In the genomic region with DNA sequence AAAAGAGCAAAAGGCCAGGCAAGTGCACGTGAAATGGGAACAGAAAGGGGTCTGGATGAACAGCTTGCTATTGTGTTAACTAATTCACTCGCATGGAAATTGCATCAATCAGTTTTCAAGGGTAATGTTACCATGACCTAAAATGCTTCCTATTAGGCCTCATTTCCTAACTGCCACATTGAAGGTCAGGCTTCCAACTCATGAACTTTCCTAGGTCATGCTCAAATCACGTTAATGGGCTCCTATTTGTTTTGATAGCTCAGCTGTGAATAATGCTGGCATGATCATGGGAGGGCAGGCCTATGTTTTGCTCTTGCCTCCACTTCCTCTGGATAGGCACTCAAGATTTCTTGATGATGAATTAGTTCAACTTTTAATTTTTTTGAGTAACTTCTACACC, we compare ENCODE assay signal across 23 mouse cellular contexts.
"Had no signal": no experiment of that assay in that cellular context is flagged by ENCODE, and none has a peak within 500 bp of the region (broad histone marks: within the 10 kb centered on the region; RNA-seq: fewer than 3 reads in every experiment).

No protein-coding gene starts in this region.

- H3K36me3 ChIP-seq: limb, embryonic 12.5 days; limb, embryonic 15.5 days; liver, embryonic 12.5 days; liver, embryonic 15.5 days; lung, embryonic 15.5 days; midbrain, embryonic 10.5 days; midbrain, embryonic 13.5 days; neural tube, embryonic 13.5 days had no signal

- H3K27me3 ChIP-seq: limb, embryonic 12.5 days; limb, embryonic 15.5 days; liver, embryonic 12.5 days; liver, embryonic 15.5 days; lung, embryonic 15.5 days; megakaryocyte, embryonic 14.5 days; midbrain, embryonic 13.5 days; neural tube, embryonic 13.5 days had no signal

- H3K4me1 ChIP-seq: limb, embryonic 12.5 days; limb, embryonic 15.5 days; liver, embryonic 12.5 days; liver, embryonic 15.5 days; lung, embryonic 15.5 days; megakaryocyte, embryonic 14.5 days; midbrain, embryonic 10.5 days; midbrain, embryonic 13.5 days; neural tube, embryonic 13.5 days had no signal

- DNase-seq: kidney, postnatal 36 days; left cerebral cortex, postnatal 4 days; lung, adult 18-20 months; lung, postnatal 10 days; lung, postnatal 36 days; right cerebral cortex, adult 18-20 months; right cerebral cortex, postnatal 14 days; right cerebral cortex, postnatal 4 days; thymus, adult 2 months; thymus, postnatal 14 days; thymus, postnatal 4 days had no signal

- H3K9me3 ChIP-seq: limb, embryonic 12.5 days; limb, embryonic 15.5 days; liver, embryonic 12.5 days; liver, embryonic 15.5 days; lung, embryonic 15.5 days; megakaryocyte, embryonic 14.5 days; midbrain, embryonic 10.5 days; midbrain, embryonic 13.5 days; neural tube, embryonic 13.5 days had no signal

- H3K4me3 ChIP-seq: limb, embryonic 12.5 days; limb, embryonic 15.5 days; liver, embryonic 12.5 days; liver, embryonic 15.5 days; lung, embryonic 15.5 days; megakaryocyte, embryonic 14.5 days; midbrain, embryonic 10.5 days; midbrain, embryonic 13.5 days; myocyte; neural tube, embryonic 13.5 days had no signal

- H3K27ac ChIP-seq: kidney, postnatal 0 days; limb, embryonic 12.5 days; limb, embryonic 15.5 days; liver, embryonic 12.5 days; liver, embryonic 15.5 days; lung, embryonic 15.5 days; midbrain, embryonic 10.5 days; midbrain, embryonic 13.5 days; neural tube, embryonic 13.5 days; stomach, postnatal 0 days had no signal
